Mouse (Mus musculus) heart, postnatal 4 days (tissue): ENCODE results near the gene Anp32a. TPM values are rescaled to one million over a fixed set of nuclear protein-coding genes. Genes with fewer than 3 reads are reported as not detected.

Experiments used
- DNase-seq: peaks from one replicate; pipeline ENCODE4 v3.0.0; 2021
- total RNA-seq, 2 experiments: library from RNA; stranded (reverse); gene quantifications; 2 replicates each; pipeline ENCODE4 v1.2.3; 2021

Gene Anp32a
- total RNA-seq, 2 experiments from 2014 or later: 255 to 279 TPM

- DNase-seq: no peak
Observed at GRCm38 (mm10) chr9:62346388-62346679, 5.2 kb downstream of the Anp32a start.

- no peak for DNase-seq
Observed at GRCm38 (mm10) chr9:62347201-62347600, 6.1 kb downstream of the Anp32a start.

DNA sequence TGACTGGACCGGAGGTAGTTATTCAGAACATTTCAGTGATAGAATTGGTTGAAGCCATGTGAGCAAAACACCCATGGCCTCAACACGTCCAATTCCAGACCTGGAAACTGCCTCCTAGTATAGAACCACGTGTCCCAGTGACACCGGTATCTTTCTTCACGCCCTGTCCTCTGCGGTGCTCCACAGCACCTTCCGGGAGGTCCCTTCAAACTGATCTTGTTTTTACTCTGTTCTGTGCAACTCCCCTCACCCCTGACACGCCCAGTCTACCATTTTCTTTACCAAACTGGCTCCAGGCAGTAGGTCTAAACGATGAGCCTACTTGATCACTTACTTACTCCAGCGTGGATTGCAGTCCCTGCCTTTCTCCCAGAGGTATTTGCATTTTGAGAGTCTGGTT lies 7.0 kb downstream of the Anp32a start:
- DNase-seq: no peak

DNA sequence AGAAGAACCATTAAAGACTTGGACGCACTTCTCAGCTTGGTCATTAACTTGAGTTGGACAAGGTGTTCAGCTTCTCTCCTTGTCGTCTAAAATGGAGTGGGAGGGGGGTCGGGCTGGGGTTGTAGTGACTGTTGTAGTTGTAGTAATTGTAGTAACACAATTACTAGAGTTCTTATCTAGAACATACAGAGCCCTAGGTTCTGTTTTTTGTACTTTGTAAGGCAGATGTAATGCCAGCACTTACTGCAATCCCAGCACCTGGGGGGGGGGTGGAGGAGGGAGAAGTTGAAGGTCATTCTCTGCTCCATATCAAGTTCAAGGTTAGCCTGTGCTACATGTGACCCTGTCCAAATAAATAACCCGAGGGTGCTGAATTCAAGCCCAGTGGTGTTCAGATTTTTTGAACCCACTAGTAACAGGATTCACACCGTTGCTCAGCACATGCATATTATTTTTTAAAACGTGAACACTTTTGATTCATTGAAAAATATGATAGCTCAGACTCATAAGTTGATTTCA lies 7.4 kb downstream of the Anp32a start:
- DNase-seq: no peak

GRCm38 (mm10) chr9:62349250-62349649 lies 8.2 kb downstream of the Anp32a start:
- peak; percentile 63 for DNase-seq

DNA sequence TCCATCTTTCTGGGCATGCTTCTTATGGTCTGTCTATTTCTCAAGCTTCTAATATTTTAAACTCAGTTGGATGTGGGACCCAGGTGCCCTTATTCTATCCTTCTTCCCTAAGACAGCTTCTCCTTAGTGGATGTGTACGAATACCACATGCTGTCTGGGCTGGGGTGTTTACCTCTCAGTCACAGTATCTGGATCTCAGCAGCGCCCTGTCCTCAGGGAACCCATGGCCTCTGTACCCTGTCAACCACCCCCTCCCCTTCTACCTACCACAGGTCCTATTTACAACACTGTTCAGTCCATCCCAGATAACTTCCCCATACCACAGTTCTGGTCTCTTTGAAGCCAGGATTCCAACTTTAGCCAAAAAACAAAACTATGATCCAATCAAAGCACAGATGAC lies 9.6 kb downstream of the Anp32a start:
- DNase-seq: no peak

- DNase-seq: no peak
Observed at GRCm38 (mm10) chr9:62351200-62351599, 10.1 kb downstream of the Anp32a start.

DNA sequence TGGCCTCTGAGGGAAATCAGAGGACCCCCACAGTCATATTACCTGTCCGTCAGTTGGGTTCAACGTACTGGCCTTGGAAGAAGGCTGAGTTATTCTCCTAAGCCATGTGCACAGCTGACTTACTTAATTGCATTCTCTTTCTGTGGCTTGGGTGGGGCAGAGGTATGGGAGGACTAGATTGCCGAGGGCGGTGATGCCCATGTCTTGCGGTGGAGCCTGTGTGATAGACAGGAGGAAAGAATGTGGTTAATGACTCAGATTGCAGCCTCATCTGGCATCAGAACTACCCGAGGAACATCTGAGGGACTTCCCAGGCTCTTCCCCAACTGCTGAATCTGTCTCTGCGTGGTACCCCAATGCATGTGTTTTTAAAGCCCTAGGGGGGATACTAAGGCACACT lies 12.7 kb downstream of the Anp32a start:
- no peak for DNase-seq

- no peak for DNase-seq
Observed at GRCm38 (mm10) chr9:62354838-62355719, 14.0 kb downstream of the Anp32a start.

DNA sequence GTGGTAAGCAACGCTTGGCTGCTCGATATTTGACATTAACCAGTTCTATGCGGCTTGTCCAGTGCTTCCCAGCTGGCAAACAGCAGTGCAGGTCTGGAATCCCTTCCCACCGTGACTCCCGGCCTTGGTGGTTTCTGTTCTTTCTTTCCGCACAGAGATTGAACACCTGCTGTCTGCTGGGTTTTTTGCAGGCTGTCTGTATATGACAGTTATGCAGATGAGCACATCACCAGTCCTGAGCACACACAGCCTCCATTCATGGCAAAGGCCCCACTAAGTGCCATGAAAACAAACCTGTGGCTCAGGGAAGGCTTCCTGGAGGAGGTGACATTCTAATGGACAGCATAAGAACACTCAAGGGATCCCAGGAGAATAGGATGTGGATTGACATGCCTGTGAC lies 14.7 kb downstream of the Anp32a start:
- no peak for DNase-seq

GRCm38 (mm10) chr9:62357593-62357992 lies 16.5 kb downstream of the Anp32a start:
- DNase-seq: no peak

GRCm38 (mm10) chr9:62358851-62359250 lies 17.8 kb downstream of the Anp32a start:
- no peak for DNase-seq

GRCm38 (mm10) chr9:62360889-62361288 lies 19.8 kb downstream of the Anp32a start:
- DNase-seq: no peak

GRCm38 (mm10) chr9:62362835-62363385 lies 21.8 kb downstream of the Anp32a start:
- no peak for DNase-seq

DNA sequence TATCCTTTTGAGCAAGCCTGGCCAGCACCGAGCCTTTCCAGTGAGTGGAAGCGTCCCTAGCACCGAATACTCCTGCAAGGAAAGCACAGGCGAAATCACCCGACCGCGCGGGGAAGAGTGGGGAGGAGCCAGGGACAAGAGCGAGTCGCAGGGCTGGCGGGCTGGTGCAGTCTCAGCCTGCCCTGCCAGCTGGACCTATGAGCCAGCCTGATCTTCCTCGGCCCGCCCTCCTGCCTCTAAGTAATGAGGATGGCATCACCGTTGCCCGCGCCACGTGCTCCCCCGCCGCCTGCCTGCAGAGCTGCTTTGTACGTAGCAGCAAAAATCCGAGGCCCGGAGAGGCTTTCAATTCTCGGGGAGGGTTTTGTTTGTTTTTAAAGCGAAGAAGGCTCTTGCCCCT lies 22.5 kb downstream of the Anp32a start:
- DNase-seq: peak; percentile 89

- no peak for DNase-seq
Observed at GRCm38 (mm10) chr9:62364216-62364615, 23.1 kb downstream of the Anp32a start.

- DNase-seq: no peak
Observed at GRCm38 (mm10) chr9:62364831-62365230, 23.7 kb downstream of the Anp32a start.

- DNase-seq: no peak
Observed at GRCm38 (mm10) chr9:62365326-62366080, 24.4 kb downstream of the Anp32a start.

DNA sequence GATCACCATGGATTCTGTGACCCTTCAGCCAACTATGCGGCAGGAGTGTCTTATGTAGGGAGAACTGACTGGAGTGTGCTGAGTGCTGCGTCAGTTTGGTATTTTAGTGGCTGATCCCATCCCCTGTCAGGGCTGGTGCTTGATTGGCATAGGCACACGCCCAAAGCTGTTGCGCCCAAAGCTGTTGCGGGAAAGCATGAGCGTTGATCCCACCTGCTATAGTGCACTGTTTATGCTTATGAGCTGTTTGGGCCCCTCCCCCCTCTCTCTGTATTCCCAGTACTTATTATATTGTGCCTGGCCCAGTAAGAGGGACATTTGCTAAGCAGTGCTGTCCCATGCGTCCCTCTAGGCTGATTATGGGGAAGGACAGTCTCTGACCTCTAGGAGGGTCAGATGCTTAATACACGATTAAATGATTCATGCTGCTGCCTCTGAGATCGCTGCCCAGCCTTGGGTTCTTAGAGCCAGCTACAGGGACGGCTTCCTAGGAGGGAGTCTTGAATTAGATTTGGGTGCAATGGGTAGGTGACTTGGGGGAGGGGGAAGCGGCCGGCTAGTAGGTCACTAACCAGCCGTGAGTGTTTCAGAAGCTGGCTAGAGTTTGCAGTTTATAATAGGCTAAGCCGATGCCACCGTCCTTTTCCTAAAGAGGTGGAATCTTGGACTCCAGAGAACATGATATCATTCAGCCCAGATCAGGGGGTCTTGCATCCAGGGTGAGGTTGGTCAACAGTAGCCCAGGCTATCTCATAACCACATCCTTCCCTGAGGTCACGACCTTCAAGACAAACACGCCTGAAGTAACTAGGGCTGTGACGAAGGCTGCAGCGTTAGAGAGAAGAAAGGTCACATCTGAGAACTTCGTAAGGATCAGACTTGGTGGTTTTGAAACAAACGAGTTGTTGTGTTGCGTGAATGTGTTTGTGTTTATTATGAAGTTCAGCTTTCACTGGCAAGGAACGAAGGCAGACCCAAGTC lies 25.7 kb downstream of the Anp32a start:
- no peak for DNase-seq

GRCm38 (mm10) chr9:62367510-62368071 lies 26.5 kb downstream of the Anp32a start:
- DNase-seq: no peak

DNA sequence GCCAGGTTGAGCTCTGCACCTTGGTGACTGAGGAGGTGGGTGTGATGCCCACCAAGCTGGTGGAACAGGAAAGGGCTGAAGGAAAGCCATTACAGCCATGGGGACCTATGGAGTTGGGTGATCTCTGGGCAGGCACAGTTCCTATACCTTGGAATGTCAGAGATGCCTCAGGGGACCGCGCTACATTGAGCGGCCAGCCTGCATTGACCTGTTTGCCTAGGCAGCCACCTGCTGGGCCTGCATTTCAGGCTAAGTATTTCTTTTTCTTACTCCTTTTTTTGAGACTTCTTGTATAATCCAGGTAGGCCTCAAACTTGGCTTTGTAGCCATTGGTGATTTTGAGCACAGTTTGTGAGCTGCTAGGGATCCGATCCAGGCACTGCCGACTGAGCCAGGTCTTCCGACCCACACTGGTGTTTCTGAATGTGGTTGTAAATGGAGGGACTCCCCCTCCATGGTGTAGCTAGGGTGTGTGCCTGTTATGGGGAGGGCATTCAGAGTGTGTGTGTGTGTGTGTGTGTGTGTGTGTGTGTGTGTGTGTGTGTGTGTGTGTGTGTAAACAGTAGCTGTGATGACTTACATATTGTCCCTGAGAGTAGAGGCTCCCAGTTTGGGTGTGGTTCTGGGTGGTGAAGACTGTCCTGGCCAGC lies 27.3 kb downstream of the Anp32a start:
- no peak for DNase-seq
